Mouse (Mus musculus) MEL (cell line): ENCODE data around the gene Tex38.

Source experiments
- HCFC1 ChIP-seq: IDR thresholded peaks from 2 replicates; pipeline ENCODE4 v1.6.1; 2012; ENCODE audit warnings: low read depth, mild to moderate bottlenecking, inconsistent platforms, low read length, improper control_type of control experiment, moderate library complexity
- MEF2A ChIP-seq: IDR thresholded peaks from 2 replicates; pipeline ENCODE4 v1.6.1; 2014; ENCODE audit warnings: low read depth, mild to moderate bottlenecking, inconsistent platforms, low read length, improper control_type of control experiment; ENCODE audit not compliant: poor library complexity, insufficient replicate concordance, severe bottlenecking; ENCODE audit errors: extremely low read depth
- POLR2A ChIP-seq, 2 experiments: IDR thresholded peaks; 2 replicates each; pipeline ENCODE4 v1.6.1; 2011 to 2012; ENCODE audit warnings: low read length in 2 of 2, mild to moderate bottlenecking in 2 of 2, control low read depth in 1 of 2, improper control_type of control experiment in 1 of 2, low read depth in 1 of 2, moderate library complexity in 1 of 2; ENCODE audit not compliant: control insufficient read depth in 1 of 2, insufficient read depth in 1 of 2, poor library complexity in 1 of 2
- POLR2AphosphoS2 ChIP-seq: IDR thresholded peaks from 2 replicates; pipeline ENCODE4 v1.6.1; 2011; ENCODE audit warnings: low read length, improper control_type of control experiment
- SMC3 ChIP-seq: IDR thresholded peaks from 2 replicates; pipeline ENCODE4 v1.6.1; 2011; ENCODE audit warnings: low read depth, low read length, improper control_type of control experiment
- USF1 ChIP-seq: IDR thresholded peaks from 2 replicates; pipeline ENCODE4 v1.6.1; 2014; ENCODE audit warnings: low read depth, mild to moderate bottlenecking, inconsistent platforms, low read length, improper control_type of control experiment, moderate library complexity
- ZNF384 ChIP-seq: IDR thresholded peaks from 2 replicates; pipeline ENCODE4 v1.6.1; 2012; ENCODE audit warnings: low read depth, mild to moderate bottlenecking, inconsistent platforms, low read length, improper control_type of control experiment

GRCm38 (mm10) chr4:115732223-115732818 lies 48.5 kb downstream of the Tex38 start:
- TF ChIP-seq HCFC1 (no peak), MEF2A (no peak), POLR2AphosphoS2 (no peak), POLR2A (IDR thresholded peaks at IDR 0.05; ENCODE audit: control insufficient read depth in 1 of 2, insufficient read depth in 1 of 2, low read depth in 1 of 2, low read length in 2 of 2, poor library complexity in 1 of 2) (no peak), USF1 (no peak), ZNF384 (no peak), SMC3 (no peak)
